Mouse (Mus musculus) CD4-positive helper T cell, adult 2 months (primary cell): ENCODE results near the gene Eloa.
A peak's percentile ranks its signal among the peaks of the same experiment; 100 is the strongest.

Experiments used
- DNase-seq: peaks from one replicate; pipeline ENCODE4 v3.0.0-alpha.2; 2012; ENCODE audit warnings: low read depth, missing footprints, low spot score

The Eloa gene

GRCm38 (mm10) chr4:136030968-136031909 lies 9.7 kb upstream of the Eloa start:
- peak; percentile 60 for DNase-seq

- DNase-seq = peak; percentile 62
These were observed 7.1 kb upstream of the Eloa start for GRCm38 (mm10) chr4:136028689-136029088.

GRCm38 (mm10) chr4:136028132-136028564 lies 6.6 kb upstream of the Eloa start:
- peak; percentile 48 for DNase-seq

GRCm38 (mm10) chr4:136027416-136028131 lies 6.0 kb upstream of the Eloa start:
- DNase-seq = no peak

- no peak for DNase-seq
These were observed 3.8 kb upstream of the Eloa start for GRCm38 (mm10) chr4:136025350-136025749.

- no peak for DNase-seq
These were observed 1.4 kb upstream of the Eloa start for GRCm38 (mm10) chr4:136022924-136023323.

- DNase-seq = peak; percentile 27
These were observed 617 bp downstream of the Eloa start for GRCm38 (mm10) chr4:136020743-136021548.

GRCm38 (mm10) chr4:136016059-136016602 lies 5.4 kb downstream of the Eloa start:
- DNase-seq = peak; percentile 75

- no peak for DNase-seq
These were observed 11.0 kb downstream of the Eloa start for GRCm38 (mm10) chr4:136010586-136010985.

GRCm38 (mm10) chr4:136008782-136009447 lies 12.6 kb downstream of the Eloa start:
- DNase-seq = no peak

- peak; percentile 41 for DNase-seq
These were observed 14.7 kb downstream of the Eloa start for GRCm38 (mm10) chr4:136006821-136007220.

- no peak for DNase-seq
These were observed 16.6 kb downstream of the Eloa start for GRCm38 (mm10) chr4:136004921-136005320.

- DNase-seq = no peak
These were observed 17.4 kb downstream of the Eloa start for GRCm38 (mm10) chr4:136004107-136004675.

GRCm38 (mm10) chr4:135995118-135995517 lies 26.4 kb downstream of the Eloa start:
- DNase-seq = no peak

- no peak for DNase-seq
These were observed 27.6 kb downstream of the Eloa start for GRCm38 (mm10) chr4:135993941-135994340.

- DNase-seq = no peak
These were observed 33.8 kb downstream of the Eloa start for GRCm38 (mm10) chr4:135987714-135988113.

- peak; percentile 98 for DNase-seq
These were observed 34.4 kb downstream of the Eloa start, which contains the start of gene Pithd1 for GRCm38 (mm10) chr4:135986943-135987710. Pithd1 (minus strand) TSS chr4:135987264.

- DNase-seq = no peak
These were observed 35.1 kb downstream of the Eloa start for GRCm38 (mm10) chr4:135986301-135986942.

- DNase-seq = no peak
These were observed 35.8 kb downstream of the Eloa start for GRCm38 (mm10) chr4:135985769-135986168.
